Mouse (Mus musculus): ENCODE measurements around the gene Tnni3. TPM values are rescaled to one million over a fixed set of nuclear protein-coding genes. Genes with fewer than 3 reads are reported as not detected.
A peak's percentile ranks its signal among the peaks of the same experiment; 100 is the strongest.

The Tnni3 gene
- total RNA-seq, 2 experiments from 2014 or later: 0.75 to 1.7 TPM

- intact Hi-C loops (cut with DNase I; ENCODE audit: low total_unique reads): no loop called here
- no peak for DNase-seq
Measured at GRCm38 (mm10) chr7:4502421-4503090, 21.5 kb downstream of the Tnni3 start.

- intact Hi-C loops (cut with DNase I; ENCODE audit: low total_unique reads): no loop called here
- DNase-seq: peak; percentile 96
Measured at GRCm38 (mm10) chr7:4501558-4502397, 22.3 kb downstream of the Tnni3 start, which contains the start of gene Ppp1r12c. Gene Ppp1r12c, minus strand, starts transcription at chr7:4501680.

- intact Hi-C loops (cut with DNase I; ENCODE audit: low total_unique reads): no loop called here
Measured at GRCm38 (mm10) chr7:4500892-4501471, 23.0 kb downstream of the Tnni3 start.

GRCm38 (mm10) chr7:4499034-4499433 lies 25.0 kb downstream of the Tnni3 start:
- intact Hi-C loops (cut with DNase I; ENCODE audit: low total_unique reads): no loop called here
- DNase-seq: no peak

More at GRCm38 (mm10) chr7:4500892-4501471, 23.0 kb downstream of the Tnni3 start:
- peak; percentile 55 for DNase-seq

GRCm38 (mm10) chr7:4498251-4498650 lies 25.8 kb downstream of the Tnni3 start:
- DNase-seq: peak; percentile 74
- intact Hi-C loops (cut with DNase I; ENCODE audit: low total_unique reads): no loop called here

DNA sequence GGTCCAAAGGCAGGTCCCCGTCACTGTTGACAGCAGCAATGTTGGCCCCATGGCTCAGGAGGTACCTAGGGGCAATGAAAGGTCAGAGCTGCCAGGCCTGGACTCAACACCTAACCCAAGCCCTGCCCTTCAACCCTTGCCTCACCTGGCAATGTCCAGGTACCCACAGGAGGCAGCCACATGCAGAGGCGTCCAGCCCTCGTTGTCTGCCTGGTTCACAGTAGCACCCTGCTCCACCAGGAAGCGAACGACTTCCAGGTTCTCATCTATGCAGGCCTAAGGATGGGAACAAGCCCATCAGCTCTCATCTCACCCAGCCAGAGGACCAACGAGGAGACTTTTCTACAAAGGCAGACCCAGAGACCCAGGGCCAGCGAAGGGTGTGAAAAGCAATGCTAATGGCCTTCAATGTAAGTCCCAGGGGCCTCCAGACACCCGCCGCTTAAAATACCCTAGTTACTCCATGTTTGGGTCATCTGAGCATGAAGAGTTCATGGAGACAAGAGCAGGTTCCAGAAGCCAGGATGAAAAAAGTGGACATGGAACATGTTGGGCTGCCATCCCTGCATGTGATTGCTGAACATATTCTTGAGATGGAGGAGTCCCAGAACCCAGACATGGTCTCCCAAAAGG lies 26.6 kb downstream of the Tnni3 start:
- DNase-seq: no peak
- intact Hi-C loops (cut with DNase I; ENCODE audit: low total_unique reads): no loop called here

DNA sequence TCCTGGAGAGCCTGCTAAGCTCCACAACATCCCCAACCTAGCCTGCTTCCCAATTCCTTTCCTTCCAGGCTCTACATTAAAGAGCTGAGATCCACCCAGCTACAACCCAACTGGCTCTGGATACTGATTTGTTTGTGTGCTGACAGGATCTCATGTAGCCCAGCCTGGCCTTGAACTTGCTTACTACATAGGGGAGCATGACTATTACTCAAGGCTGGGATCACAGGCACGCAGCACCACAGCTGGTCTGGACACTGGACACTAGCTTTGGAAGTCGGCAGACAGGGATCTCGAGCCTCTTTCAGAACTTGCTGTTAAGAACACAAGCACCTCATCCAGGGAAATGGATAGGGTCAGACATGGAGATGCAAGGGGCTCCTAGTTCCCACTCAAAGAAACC lies 27.6 kb downstream of the Tnni3 start:
- DNase-seq: no peak
- intact Hi-C loops (cut with DNase I; ENCODE audit: low total_unique reads): no loop called here

GRCm38 (mm10) chr7:4493991-4494390 lies 30.0 kb downstream of the Tnni3 start:
- intact Hi-C loops (cut with DNase I; ENCODE audit: low total_unique reads): no loop called here
- DNase-seq: no peak

GRCm38 (mm10) chr7:4492284-4493224 lies 31.5 kb downstream of the Tnni3 start:
- no peak for DNase-seq
- intact Hi-C loops (cut with DNase I; ENCODE audit: low total_unique reads): no loop called here

DNA sequence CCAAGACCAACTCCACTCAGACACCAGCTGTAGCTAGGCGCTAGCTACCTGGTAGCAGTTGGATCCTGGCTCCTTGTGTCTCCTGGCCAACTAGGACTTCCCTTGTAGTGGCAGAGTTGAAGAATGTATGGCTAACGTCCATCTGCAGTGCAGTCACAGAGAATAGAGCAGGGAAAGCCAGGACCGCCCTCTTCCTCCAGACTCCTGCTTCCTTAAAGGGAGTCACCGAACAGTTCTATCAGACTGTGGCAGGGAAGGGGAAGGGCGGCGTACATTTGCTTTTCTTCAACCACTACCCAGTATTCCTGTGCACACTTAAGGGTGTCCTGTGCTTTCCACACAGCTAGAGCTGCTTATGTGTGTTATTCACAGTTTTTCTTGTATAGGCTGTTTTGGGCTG lies 32.7 kb downstream of the Tnni3 start:
- no peak for DNase-seq
- intact Hi-C loops (cut with DNase I; ENCODE audit: low total_unique reads): no loop called here

DNA sequence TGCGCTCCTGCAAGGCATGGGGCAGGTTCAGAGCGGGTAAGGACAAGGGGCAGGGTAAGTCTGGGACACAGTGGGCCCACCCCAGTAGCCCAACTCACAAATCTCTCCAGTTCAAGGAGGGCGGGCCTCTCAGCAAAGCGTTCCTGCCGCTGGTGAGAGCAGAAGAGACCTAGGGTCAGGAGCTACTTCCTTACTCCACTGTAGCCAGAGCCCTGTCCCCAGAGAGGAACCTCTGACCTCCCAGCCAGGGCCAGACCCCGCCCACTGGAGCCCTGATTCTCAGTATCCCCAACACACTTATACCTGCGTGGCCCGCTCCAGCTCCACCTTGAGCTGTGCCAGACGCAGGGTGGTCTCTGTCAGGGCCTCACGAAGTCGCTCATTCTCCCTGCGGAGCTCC lies 41.7 kb downstream of the Tnni3 start:
- DNase-seq: no peak
- intact Hi-C loops (cut with DNase I; ENCODE audit: low total_unique reads): no loop called here

GRCm38 (mm10) chr7:4479674-4480073 lies 44.4 kb downstream of the Tnni3 start:
- DNase-seq: no peak
- intact Hi-C loops (cut with DNase I; ENCODE audit: low total_unique reads): no loop called here

GRCm38 (mm10) chr7:4478796-4479291 lies 45.2 kb downstream of the Tnni3 start:
- intact Hi-C loops (cut with DNase I; ENCODE audit: low total_unique reads): no loop called here
- no peak for DNase-seq

DNA sequence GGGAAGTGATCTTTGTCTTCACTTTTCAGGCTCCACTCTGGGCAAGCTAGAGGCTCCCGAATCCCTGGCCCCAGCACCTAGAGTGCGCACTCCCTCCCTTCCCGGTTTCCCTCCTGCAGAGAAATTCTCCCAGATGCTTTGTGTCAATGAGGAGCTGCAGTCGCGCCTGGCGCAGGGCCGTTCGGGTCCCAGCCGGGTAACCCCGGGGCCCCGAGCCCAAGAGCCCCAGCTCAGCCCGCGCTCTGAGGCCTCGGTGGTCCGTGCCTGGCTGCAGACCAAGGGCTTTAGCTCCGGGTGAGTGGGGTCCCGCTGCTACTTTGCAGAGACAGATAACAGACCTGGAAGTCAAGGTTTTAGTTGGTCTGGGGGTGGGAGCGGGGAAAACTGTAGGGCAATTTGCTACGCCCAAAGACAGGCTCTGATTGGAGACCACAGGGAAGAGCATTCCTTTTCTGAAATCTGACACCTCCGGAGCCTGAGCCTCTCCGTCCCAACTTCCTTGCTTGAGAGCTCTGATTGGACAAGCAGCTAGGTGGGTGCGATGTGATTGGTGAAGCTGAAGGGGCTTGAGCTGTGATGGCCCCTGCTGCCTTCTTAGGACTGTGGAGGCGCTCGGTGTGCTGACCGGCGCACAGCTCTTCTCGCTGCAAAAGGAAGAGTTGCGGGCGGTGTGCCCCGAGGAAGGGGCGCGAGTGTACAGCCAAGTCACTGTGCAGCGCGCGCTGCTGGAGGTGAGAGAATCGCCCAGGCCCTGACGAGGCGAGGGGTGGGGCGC lies 45.8 kb downstream of the Tnni3 start:
- peak; percentile 73 for DNase-seq
- intact Hi-C loops (cut with DNase I; ENCODE audit: low total_unique reads): no loop called here

GRCm38 (mm10) chr7:4473940-4474339 lies 50.1 kb downstream of the Tnni3 start:
- DNase-seq: no peak
- intact Hi-C loops (cut with DNase I; ENCODE audit: low total_unique reads): no loop called here

GRCm38 (mm10) chr7:4471179-4471555 lies 52.9 kb downstream of the Tnni3 start:
- intact Hi-C loops (cut with DNase I; ENCODE audit: low total_unique reads): no loop called here
- peak; percentile 84 for DNase-seq

- DNase-seq: peak; percentile 59
- intact Hi-C loops (cut with DNase I; ENCODE audit: low total_unique reads): no loop called here
Measured at GRCm38 (mm10) chr7:4470275-4471178, 53.5 kb downstream of the Tnni3 start.

Measured in gastrocnemius, postnatal 14 days (tissue).